Mouse (Mus musculus) midbrain, embryonic 12.5 days (tissue): ENCODE results near the gene Calhm2. TPM values are rescaled to one million over a fixed set of nuclear protein-coding genes. Genes with fewer than 3 reads are reported as not detected.

Experiments used
- ATAC-seq: fragments of 200-750 bp; cut with Nextera tagmentation; 2 replicates; pipeline ENCODE4 v1.8.0; 2017; ENCODE audit warnings: low read depth, moderate TSS enrichment, moderate library complexity; ENCODE audit not compliant: low FRiP score
- H3K27ac ChIP-seq: fragments of 300-500 bp; sonication (generic); replicated peaks from 2 replicates; pipeline ENCODE4 v1.5.1; 2016; ENCODE audit warnings: mild to moderate bottlenecking
- H3K27me3 ChIP-seq: fragments of 300-500 bp; sonication (generic); 2 replicates; pipeline ENCODE4 v1.6.1; 2016; ENCODE audit warnings: mild to moderate bottlenecking
- H3K36me3 ChIP-seq: fragments of 300-500 bp; sonication (generic); 2 replicates; pipeline ENCODE4 v1.6.1; 2016
- H3K4me1 ChIP-seq: fragments of 300-500 bp; sonication (generic); 2 replicates; pipeline ENCODE4 v1.6.1; 2016
- H3K4me2 ChIP-seq: fragments of 300-500 bp; sonication (generic); replicated peaks from 2 replicates; pipeline ENCODE4 v1.6.1; 2016; ENCODE audit warnings: mild to moderate bottlenecking, moderate library complexity
- H3K4me3 ChIP-seq: fragments of 300-500 bp; sonication (generic); 2 replicates; pipeline ENCODE4 v1.5.1; 2016; ENCODE audit warnings: mild to moderate bottlenecking
- H3K9ac ChIP-seq: fragments of 300-500 bp; sonication (generic); replicated peaks from 2 replicates; pipeline ENCODE4 v1.6.1; 2016; ENCODE audit warnings: mild to moderate bottlenecking, moderate library complexity
- H3K9me3 ChIP-seq: fragments of 300-500 bp; sonication (generic); 2 replicates; pipeline ENCODE4 v1.6.1; 2016; ENCODE audit warnings: mild to moderate bottlenecking
- WGBS: fragments of 180-500 bp; shearing (Covaris S2); methylation state at CpG from one replicate; pipeline ENCODE4 v1.1.7; 2016; 5-methylcytosine and 5-hydroxymethylcytosine counted together
- polyA plus RNA-seq: library from polyadenylated mRNA; unstranded; fragments of >200 nt; fragmentation: Nextera tagmentation; extraction: Ambion mirVana; gene quantifications from 2 replicates; pipeline ENCODE4 v1.2.1, GENCODE M21; 2016

Gene Calhm2
- polyA plus RNA-seq, 1 experiment from 2014 or later = 2.3 TPM

DNA sequence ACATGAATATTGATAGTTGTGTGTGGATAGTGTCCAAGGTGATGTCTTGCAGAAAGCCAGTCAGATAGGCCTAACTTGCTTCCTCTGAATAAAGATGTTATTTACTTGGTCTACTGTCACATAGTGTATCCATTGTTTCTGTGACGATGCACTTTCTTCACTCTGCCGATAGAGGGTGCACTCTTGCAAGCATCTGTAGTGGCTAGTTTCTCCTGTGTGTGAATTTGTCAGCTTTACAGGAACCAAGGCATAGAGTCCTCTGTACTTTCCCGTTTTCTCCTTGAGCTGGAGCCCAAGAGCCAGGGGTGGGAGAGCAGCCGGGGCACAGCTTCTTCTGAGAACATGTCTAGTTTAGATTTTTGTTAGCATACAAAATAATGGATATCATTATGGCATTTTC lies 17.0 kb downstream of the Calhm2 start:
- no peak for ATAC-seq
- 44% methylated on average over 4 of the region's 4 CpGs for WGBS

GRCm38 (mm10) chr19:47118634-47119033 lies 19.5 kb downstream of the Calhm2 start:
- Histone ChIP-seq H3K4me2 (no peak overlapping the region), H3K27me3 (no peaks in the 10 kb centered on the region), H3K9ac (no peak overlapping the region), H3K36me3 (peaks cover 71% of the 10 kb centered on the region), H3K4me1 (no peaks in the 10 kb centered on the region), H3K27ac (no peak overlapping the region), H3K9me3 (no peaks in the 10 kb centered on the region), H3K4me3 (no peak overlapping the region)
- no peak for ATAC-seq
- 80% methylated on average over 2 of the region's 2 CpGs for WGBS

More for the DNA sequence above, 17.0 kb downstream of the Calhm2 start:
- no peak overlapping the region for H3K4me3 ChIP-seq
- H3K27me3 ChIP-seq = no peaks in the 10 kb centered on the region
- H3K4me2 ChIP-seq = no peak overlapping the region
- H3K4me1 ChIP-seq = no peaks in the 10 kb centered on the region
- H3K9ac ChIP-seq = no peak overlapping the region
- H3K36me3 ChIP-seq = peaks cover 64% of the 10 kb centered on the region
- H3K27ac ChIP-seq = no peak overlapping the region
- no peaks in the 10 kb centered on the region for H3K9me3 ChIP-seq

DNA sequence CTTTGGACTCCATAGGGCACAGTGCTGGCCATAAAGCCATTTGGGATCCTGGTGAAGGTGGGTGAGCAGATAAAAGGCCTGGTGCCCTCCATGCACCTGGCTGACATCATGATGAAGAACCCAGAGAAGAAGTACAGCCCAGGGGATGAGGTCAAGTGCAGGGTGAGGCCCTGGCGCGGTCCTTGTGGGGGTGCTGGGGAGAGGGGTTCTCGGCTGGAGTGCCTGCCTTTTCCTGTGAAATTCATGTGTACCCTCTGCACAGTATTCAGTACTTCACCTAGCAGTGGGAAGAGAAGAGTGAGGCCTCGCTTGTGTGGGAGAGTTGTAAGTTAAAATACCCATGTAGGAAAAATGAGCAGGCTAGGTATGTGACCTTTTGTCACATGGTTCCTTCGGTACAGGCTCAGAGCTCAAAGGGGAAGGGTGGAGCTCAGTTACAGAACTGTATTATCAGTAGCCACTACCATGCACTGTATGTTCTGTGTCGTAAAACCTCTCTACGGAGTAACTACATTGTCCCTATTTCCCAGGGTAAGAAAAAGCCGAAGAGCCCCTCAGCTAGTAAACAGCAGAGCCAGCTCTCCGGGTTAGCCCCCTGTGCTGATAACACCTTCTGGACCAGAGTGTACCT lies 33.3 kb downstream of the Calhm2 start:
- ATAC-seq = no peak
- no peaks in the 10 kb centered on the region for H3K4me1 ChIP-seq
- no peaks in the 10 kb centered on the region for H3K9me3 ChIP-seq
- H3K9ac ChIP-seq = no peak overlapping the region
- no peaks in the 10 kb centered on the region for H3K27me3 ChIP-seq
- no peak overlapping the region for H3K4me2 ChIP-seq
- no peak overlapping the region for H3K27ac ChIP-seq
- no peak overlapping the region for H3K4me3 ChIP-seq
- 96% methylated on average over 9 of the region's 9 CpGs for WGBS
- H3K36me3 ChIP-seq = peaks cover 99% of the 10 kb centered on the region

DNA sequence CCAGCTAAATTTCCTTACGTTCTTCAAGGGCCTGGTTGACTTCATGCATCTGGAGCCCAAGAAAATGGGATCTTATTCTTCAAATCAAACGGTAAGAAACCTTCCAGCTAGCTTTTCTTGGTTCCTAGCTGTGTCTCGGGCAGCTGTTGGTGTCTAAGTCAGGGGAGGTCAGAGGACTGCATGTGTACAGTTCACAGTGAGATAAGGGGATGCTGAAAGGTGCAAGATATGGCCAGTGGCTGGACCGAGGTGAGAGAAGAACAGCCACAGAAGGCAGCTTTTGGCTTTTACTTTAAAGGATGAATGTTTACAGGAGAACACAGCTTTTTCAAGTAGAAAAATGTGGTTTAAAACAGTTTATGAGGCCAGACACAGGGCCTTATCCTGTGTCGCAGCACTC lies 37.0 kb downstream of the Calhm2 start:
- no peak for ATAC-seq
- Histone ChIP-seq H3K4me3 (no peak overlapping the region), H3K9me3 (no peaks in the 10 kb centered on the region), H3K4me1 (no peaks in the 10 kb centered on the region), H3K9ac (no peak overlapping the region), H3K27me3 (no peaks in the 10 kb centered on the region), H3K4me2 (no peak overlapping the region), H3K36me3 (peaks cover 99% of the 10 kb centered on the region), H3K27ac (no peak overlapping the region)
- WGBS = 89% methylated on average over 5 of the region's 5 CpGs

DNA sequence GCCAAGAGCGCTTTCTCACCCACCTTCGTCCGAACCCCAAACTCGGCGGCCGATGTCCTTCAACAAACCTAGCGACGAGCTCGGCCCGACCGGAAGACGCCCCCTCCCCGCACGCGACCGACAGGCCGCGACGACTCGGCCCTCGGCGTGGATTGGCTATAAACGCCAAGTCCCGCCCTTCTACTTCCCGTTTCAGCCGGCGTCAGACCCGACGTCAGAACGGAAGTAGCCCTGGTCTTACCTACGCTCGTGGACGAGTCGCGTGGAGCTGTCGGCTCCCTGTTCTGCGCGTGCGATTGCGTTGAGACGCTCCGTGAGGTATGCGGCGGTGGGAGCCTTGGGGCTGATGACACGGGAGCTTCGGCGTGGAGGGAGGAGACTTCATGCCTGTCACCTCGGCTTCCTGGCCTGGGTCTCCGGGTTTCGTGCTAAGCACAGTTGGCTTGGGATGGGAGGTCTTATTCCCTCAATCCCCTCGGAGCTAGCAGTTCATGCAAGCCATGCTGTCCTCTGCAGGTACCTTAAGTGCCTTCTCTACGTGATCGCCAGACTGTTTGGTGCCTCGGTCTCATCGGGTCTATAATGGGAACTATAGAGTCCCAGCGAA lies 47.4 kb downstream of the Calhm2 start, which contains the start of the genes Usmg5 and Pdcd11:
Usmg5 (minus strand) TSS at position 98 of the 607 bp plus-strand sequence.
Pdcd11 (plus strand) TSS at position 219 of the 607 bp plus-strand sequence.
- Histone ChIP-seq H3K4me2 (peak within 1 kb of the TSS; percentile 85), H3K4me1 (peaks cover 15% of the 10 kb centered on the region), H3K27me3 (no peaks in the 10 kb centered on the region), H3K36me3 (peaks cover 26% of the 10 kb centered on the region), H3K4me3 (peak within 1 kb of the TSS; percentile 91), H3K9ac (peak within 1 kb of the TSS; percentile 95), H3K27ac (peak within 1 kb of the TSS; percentile 77), H3K9me3 (no peaks in the 10 kb centered on the region)
- ATAC-seq = peak; percentile 99
- under 1% methylated on average over 56 of the region's 56 CpGs for WGBS

DNA sequence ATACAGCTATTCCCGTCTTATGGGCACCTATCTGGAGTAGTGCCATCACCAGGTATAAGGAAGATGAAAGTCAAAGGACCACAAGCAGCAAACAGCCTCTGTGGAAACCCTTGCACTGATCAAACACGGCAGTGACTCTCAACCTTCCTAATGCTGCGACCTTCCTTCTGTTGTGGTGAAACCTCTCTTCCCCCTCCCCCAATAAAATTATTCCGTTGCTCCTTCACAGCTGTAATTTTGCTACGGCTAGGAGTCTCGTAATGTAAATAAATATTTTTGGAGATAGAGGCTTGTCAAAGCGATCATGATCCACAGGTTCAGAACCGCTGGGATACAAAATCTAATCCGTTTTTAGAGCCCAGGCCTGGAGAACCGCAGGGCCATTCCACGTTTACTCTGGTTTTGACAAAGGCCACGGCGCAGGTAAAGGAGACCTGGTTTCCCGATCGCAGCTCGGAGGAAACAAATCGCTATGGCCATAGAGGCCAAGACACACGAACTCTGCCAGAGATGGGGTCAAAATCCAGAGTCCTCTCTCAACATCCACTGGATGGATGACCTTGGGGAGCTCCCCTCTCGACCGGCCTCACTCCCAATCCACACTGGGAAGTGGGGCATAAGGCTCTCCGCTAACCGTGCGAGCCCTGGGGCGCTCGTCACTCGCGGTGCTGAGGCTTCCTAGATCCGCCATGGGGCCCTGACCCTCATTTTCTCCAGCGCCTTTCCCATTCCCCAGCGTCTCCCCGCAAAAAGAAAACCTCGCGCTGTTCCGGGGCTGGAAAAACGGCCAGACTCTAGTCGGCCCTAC lies 48.2 kb downstream of the Calhm2 start:
- Histone ChIP-seq H3K27me3 (no peaks in the 10 kb centered on the region), H3K9ac (peak overlapping the region; percentile 95), H3K9me3 (no peaks in the 10 kb centered on the region), H3K4me3 (peak overlapping the region; percentile 91), H3K36me3 (peaks cover 26% of the 10 kb centered on the region), H3K4me1 (peaks cover 15% of the 10 kb centered on the region), H3K4me2 (peak overlapping the region; percentile 68), H3K27ac (peak overlapping the region; percentile 77)
- ATAC-seq = peak; percentile 73
- 4% methylated on average over 36 of the region's 36 CpGs for WGBS

DNA sequence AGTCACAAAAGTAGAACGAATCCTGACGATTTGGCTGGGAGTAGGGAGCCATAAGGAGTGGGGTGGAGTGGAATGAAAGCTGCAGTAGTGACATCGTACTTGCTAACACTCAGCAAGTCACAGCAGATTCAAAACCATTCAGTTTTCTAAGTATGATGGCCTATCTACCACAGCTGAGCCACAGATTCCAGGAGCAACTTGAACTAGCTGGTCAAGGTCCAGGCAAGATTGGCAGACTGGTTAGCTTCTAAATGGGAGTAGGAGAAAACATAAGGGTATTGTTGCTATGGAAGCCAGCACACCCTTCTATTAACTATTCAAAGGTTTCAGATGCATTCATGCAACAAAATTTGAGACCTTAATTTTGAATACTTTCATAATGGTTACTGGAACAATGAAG lies 49.9 kb downstream of the Calhm2 start:
- no peak overlapping the region for H3K4me3 ChIP-seq
- H3K4me2 ChIP-seq = no peak overlapping the region
- no peak for ATAC-seq
- H3K27ac ChIP-seq = no peak overlapping the region
- peaks cover 15% of the 10 kb centered on the region for H3K4me1 ChIP-seq
- no peak overlapping the region for H3K9ac ChIP-seq
- H3K9me3 ChIP-seq = no peaks in the 10 kb centered on the region
- WGBS = 90% methylated on average over 3 of the region's 3 CpGs
- H3K27me3 ChIP-seq = no peaks in the 10 kb centered on the region
- peaks cover 29% of the 10 kb centered on the region for H3K36me3 ChIP-seq

- H3K36me3 ChIP-seq = peaks cover 26% of the 10 kb centered on the region
- H3K9me3 ChIP-seq = no peaks in the 10 kb centered on the region
- H3K27ac ChIP-seq = peak overlapping the region; percentile 91
- peaks cover 11% of the 10 kb centered on the region for H3K4me1 ChIP-seq
- no peaks in the 10 kb centered on the region for H3K27me3 ChIP-seq
- ATAC-seq = peak; percentile 86
- WGBS = under 1% methylated on average over 57 of the region's 72 CpGs
- H3K9ac ChIP-seq = peak overlapping the region; percentile 96
- H3K4me3 ChIP-seq = peak overlapping the region; percentile 99
- peak overlapping the region; percentile 69 for H3K4me2 ChIP-seq
These were observed 70.0 kb downstream of the Calhm2 start for GRCm38 (mm10) chr19:47067924-47068611.

GRCm38 (mm10) chr19:47067096-47067882 lies 70.8 kb downstream of the Calhm2 start, which contains the start of gene Taf5:
Gene Taf5, plus strand, starts transcription at chr19:47067746.
- H3K4me3 ChIP-seq = peak within 1 kb of the TSS; percentile 99
- peaks cover 18% of the 10 kb centered on the region for H3K36me3 ChIP-seq
- H3K27ac ChIP-seq = peak within 1 kb of the TSS; percentile 91
- peak; percentile 83 for ATAC-seq
- H3K27me3 ChIP-seq = no peaks in the 10 kb centered on the region
- H3K9me3 ChIP-seq = no peaks in the 10 kb centered on the region
- 11% methylated on average over 49 of the region's 49 CpGs for WGBS
- peaks cover 11% of the 10 kb centered on the region for H3K4me1 ChIP-seq
- H3K9ac ChIP-seq = peak within 1 kb of the TSS; percentile 96
- H3K4me2 ChIP-seq = peak within 1 kb of the TSS; percentile 69

GRCm38 (mm10) chr19:47065860-47066259 lies 72.2 kb downstream of the Calhm2 start:
- WGBS = 95% methylated on average over 3 of the region's 3 CpGs
- Histone ChIP-seq H3K4me1 (peaks cover 11% of the 10 kb centered on the region), H3K36me3 (peaks cover 4% of the 10 kb centered on the region; the same call in 1 of the 2 replicates), H3K4me2 (no peak overlapping the region), H3K9me3 (no peaks in the 10 kb centered on the region), H3K9ac (no peak overlapping the region), H3K4me3 (no peak overlapping the region), H3K27ac (no peak overlapping the region), H3K27me3 (no peaks in the 10 kb centered on the region)
- ATAC-seq = no peak

DNA sequence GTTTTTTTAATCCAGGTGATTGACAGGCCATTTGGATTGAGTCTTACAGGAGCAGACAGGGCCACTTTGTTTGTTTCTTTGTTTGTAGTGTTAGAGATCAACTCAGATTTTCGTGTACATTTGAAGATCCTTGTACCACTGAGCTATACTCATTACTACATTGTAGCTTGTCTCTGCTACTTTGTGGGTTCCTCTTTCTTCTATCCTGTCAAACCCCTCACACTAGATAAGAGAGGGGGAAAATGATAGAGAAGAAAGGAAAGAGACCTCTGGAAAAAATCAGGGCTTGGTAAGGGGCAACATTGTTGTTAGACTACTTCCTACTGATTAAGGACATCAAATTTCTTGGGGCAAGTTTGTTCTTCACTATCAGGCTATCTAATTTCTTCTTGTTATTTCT lies 80.4 kb downstream of the Calhm2 start:
- H3K4me1 ChIP-seq = no peaks in the 10 kb centered on the region
- no peak overlapping the region for H3K4me3 ChIP-seq
- no peak overlapping the region for H3K4me2 ChIP-seq
- H3K9ac ChIP-seq = no peak overlapping the region
- H3K27ac ChIP-seq = no peak overlapping the region
- 73% methylated on average over 1 of the region's 1 CpGs for WGBS
- ATAC-seq = no peak
- no peaks in the 10 kb centered on the region for H3K9me3 ChIP-seq
- no peaks in the 10 kb centered on the region for H3K36me3 ChIP-seq
- no peaks in the 10 kb centered on the region for H3K27me3 ChIP-seq
